29 mouse cellular contexts compared by ENCODE assay signal in genomic region chr3:101106326-101106725, GRCm38 (mm10). TPM values are rescaled to one million over a fixed set of nuclear protein-coding genes. Genes with fewer than 3 reads are reported as not detected.
"Had no signal": no experiment of that assay in that cellular context is flagged by ENCODE, and none has a peak within 500 bp of the region (broad histone marks: within the 10 kb centered on the region; RNA-seq: fewer than 3 reads in every experiment).

No protein-coding gene starts in this region.

- H3K9ac ChIP-seq: heart, embryonic 13.5 days; heart, embryonic 15.5 days; hindbrain, embryonic 12.5 days; intestine, embryonic 15.5 days; limb, embryonic 12.5 days; liver, embryonic 13.5 days; liver, embryonic 15.5 days; liver, postnatal 0 days had no signal

- ATAC-seq: hindbrain, embryonic 16.5 days; inflammation-experienced regulatory T-cells, adult 6 months; intestine, embryonic 15.5 days; intestine, postnatal 0 days; liver, postnatal 0 days had no signal

- H3K27ac ChIP-seq: heart, embryonic 13.5 days; heart, embryonic 15.5 days; hindbrain, embryonic 12.5 days; hindbrain, embryonic 14.5 days; intestine, embryonic 15.5 days; layer of hippocampus, adult 2 months; left cerebral cortex, adult 2 months; limb, embryonic 10.5 days; limb, embryonic 12.5 days; liver, embryonic 13.5 days; liver, embryonic 15.5 days had no signal

- H3K4me2 ChIP-seq: heart, embryonic 11.5 days; heart, embryonic 13.5 days; hindbrain, embryonic 12.5 days; hindbrain, embryonic 14.5 days; intestine, embryonic 15.5 days; limb, embryonic 12.5 days; liver, embryonic 11.5 days; liver, embryonic 13.5 days; liver, embryonic 15.5 days had no signal

- H3K27me3 ChIP-seq: heart, embryonic 13.5 days; heart, embryonic 15.5 days; intestine, embryonic 15.5 days; limb, embryonic 12.5 days had no signal

- H3K4me3 ChIP-seq: heart, embryonic 13.5 days; heart, embryonic 15.5 days; hindbrain, embryonic 12.5 days; intestine, embryonic 15.5 days; layer of hippocampus, adult 2 months; left cerebral cortex, adult 2 months; limb, embryonic 10.5 days; limb, embryonic 12.5 days; liver, embryonic 13.5 days; liver, embryonic 15.5 days had no signal

- H3K9me3 ChIP-seq: heart, embryonic 13.5 days; heart, embryonic 15.5 days; hindbrain, embryonic 12.5 days; intestine, embryonic 15.5 days; limb, embryonic 10.5 days; limb, embryonic 12.5 days; liver, embryonic 13.5 days; liver, embryonic 15.5 days had no signal

- H3K4me1 ChIP-seq: liver, embryonic 15.5 days had no signal

- DNase-seq: gastrocnemius, postnatal 10 days; gastrocnemius, postnatal 25 days; heart, adult 18-20 months; heart, postnatal 14 days; heart, postnatal 36 days; kidney, adult 18-20 months; kidney, adult 8-10 months; kidney, postnatal 10 days; kidney, postnatal 25 days; kidney, postnatal 4 days; liver; liver, embryonic 13.5 days; liver, postnatal 0 days had no signal

- H3K36me3 ChIP-seq: heart, embryonic 13.5 days; heart, embryonic 15.5 days; hindbrain, embryonic 12.5 days; intestine, embryonic 15.5 days; liver, embryonic 13.5 days; liver, embryonic 15.5 days had no signal

RNA-seq across cellular contexts. Expression of gene Ptgfrn, which starts 3.8 kb away (rescaled TPM):
- total RNA-seq: granulocyte monocyte progenitor cell, adult 5-6 weeks had no signal
